ENCODE assay signal across 9 mouse cellular contexts in the genomic region with DNA sequence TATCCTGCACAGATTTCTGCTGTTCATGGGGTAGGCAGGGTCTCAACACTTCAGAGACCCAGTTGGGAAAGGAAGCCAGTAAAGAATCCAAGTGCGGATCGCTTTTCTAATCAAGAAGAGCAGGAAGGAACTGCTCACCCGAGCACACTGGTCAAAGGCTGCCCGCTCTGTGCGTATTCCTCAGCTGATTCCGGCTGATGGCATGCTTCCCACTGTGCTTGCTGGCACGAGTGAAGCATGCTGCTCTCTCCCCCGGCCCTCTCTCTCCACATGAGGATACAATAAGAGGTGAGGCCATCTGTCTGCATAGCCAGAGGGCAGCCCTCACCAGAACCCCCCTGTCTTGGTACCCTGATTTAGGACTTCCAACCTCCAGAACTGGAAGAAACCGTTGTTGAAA. TPM values are rescaled to one million over a fixed set of nuclear protein-coding genes. Genes with fewer than 3 reads are reported as not detected.
DNase-seq lines count a peak whose midpoint lies in the region.
"Had no signal": no experiment of that assay in that cellular context is flagged by ENCODE, and none has a peak within 500 bp of the region (broad histone marks: within the 10 kb centered on the region; RNA-seq: fewer than 3 reads in every experiment).

No protein-coding gene starts in this region.

- peak; percentile 57 to 64 for DNase-seq in layer of hippocampus, postnatal 10 days (ENCODE audit: low spot score in 2 of 2)
- no peak for DNase-seq in layer of hippocampus, adult 9-10 months (ENCODE audit: low spot score)
- DNase-seq in cerebellum, adult 11-12 months = peak; percentile 94
- DNase-seq in cerebellum, postnatal 36 days = peak; percentile 90 to 91
- DNase-seq in kidney, postnatal 36 days = peak; percentile 71 to 85
- DNase-seq in embryo, embryonic 10 days (ENCODE audit: low spot score) = no peak
- no peak for DNase-seq in urinary bladder, postnatal 25 days (ENCODE audit: low spot score)

RNA-seq across cellular contexts. Expression of a gene that starts 41.3 kb away (rescaled TPM):
- total RNA-seq in layer of hippocampus, postnatal 10 days (2021) = not detected
- total RNA-seq: common myeloid progenitor, adult 5-6 weeks; left cerebral cortex, adult 18-20 months had no signal

RNA-seq across cellular contexts. Expression of a gene that starts 59.7 kb away (rescaled TPM):
- total RNA-seq in layer of hippocampus, postnatal 10 days (2021) = 1 to 10 TPM; 2.8 to 3.1 TPM

Comparison
In these comparisons a context has a peak if more than half of its experiments do, and no peak if none do; other contexts are left out.
1. DNase-seq: peak in layer of hippocampus, postnatal 10 days (2 of 2), cerebellum, adult 11-12 months (single experiment), cerebellum, postnatal 36 days (2 of 2) and kidney, postnatal 36 days (2 of 2); none in layer of hippocampus, adult 9-10 months (single experiment), embryo, embryonic 10 days (single experiment) and urinary bladder, postnatal 25 days (single experiment).